Mouse (Mus musculus): ENCODE measurements at regions not wholly inside any gene's neighbourhood (a gene's known extent, or its start where the extent isn't known, plus 50 kb on each side); places are given as distances from the start of the nearest gene placed in this dataset.

- no peak for TF ChIP-seq CTCF (IDR thresholded peaks at IDR 0.05)
- TF ChIP-seq EP300 (IDR thresholded peaks at IDR 0.05; ENCODE audit: insufficient read depth, low read depth, low read length), result no peak
- TF ChIP-seq POLR2A (IDR thresholded peaks at IDR 0.05; ENCODE audit: insufficient read depth, low read depth, low read length), result no peak
These were observed 445.2 kb downstream of the Nuf2 start for GRCm38 (mm10) chr1:169086032-169086431.
